Mouse (Mus musculus) testis, adult 2 months (tissue): Measurements from ENCODE around the gene Cbx1. TPM values are rescaled to one million over a fixed set of nuclear protein-coding genes. Genes with fewer than 3 reads are reported as not detected.

Experiments used
- H3K27ac ChIP-seq: fragments of 200-500 bp; 2 replicates; pipeline ENCODE4 v1.5.1; 2012; ENCODE audit warnings: low read depth, low read length; ENCODE audit not compliant: control insufficient read depth, insufficient read depth
- H3K27me3 ChIP-seq: fragments of 200-500 bp; 2 replicates; pipeline ENCODE4 v1.6.1; 2012; ENCODE audit warnings: mild to moderate bottlenecking, low read length, moderate library complexity; ENCODE audit not compliant: control insufficient read depth, insufficient read depth
- H3K36me3 ChIP-seq: fragments of 200-500 bp; 2 replicates; pipeline ENCODE4 v1.6.1; 2012; ENCODE audit warnings: mild to moderate bottlenecking, low read length; ENCODE audit not compliant: control insufficient read depth, insufficient read depth
- H3K4me1 ChIP-seq: fragments of 200-500 bp; 2 replicates; pipeline ENCODE4 v1.6.1; 2012; ENCODE audit warnings: low read length; ENCODE audit not compliant: control insufficient read depth, insufficient read depth
- H3K4me3 ChIP-seq: fragments of 200-500 bp; 2 replicates; pipeline ENCODE4 v1.5.1; 2012; ENCODE audit warnings: low read depth, mild to moderate bottlenecking, low read length, moderate library complexity, mixed read lengths; ENCODE audit not compliant: control insufficient read depth
- CTCF ChIP-seq: fragments of 200-500 bp; IDR thresholded peaks from 2 replicates; pipeline ENCODE4 v1.5.1; 2012; ENCODE audit warnings: low read depth, mild to moderate bottlenecking, inconsistent platforms, low read length, moderate library complexity; ENCODE audit not compliant: control insufficient read depth, insufficient read depth, insufficient replicate concordance
- POLR2A ChIP-seq: fragments of 200-500 bp; IDR thresholded peaks from 2 replicates; pipeline ENCODE4 v1.6.1; 2012; ENCODE audit warnings: low read depth, mild to moderate bottlenecking, inconsistent platforms, low read length, moderate library complexity; ENCODE audit not compliant: control insufficient read depth
- polyA plus RNA-seq: library from polyadenylated mRNA; depleted of rRNA; stranded (reverse); fragments of >200 nt; gene quantifications from 2 replicates; pipeline ENCODE4 v1.2.3, GENCODE M21; 2012

The Cbx1 gene
- polyA plus RNA-seq, 1 experiment, result 16.6 TPM

DNA sequence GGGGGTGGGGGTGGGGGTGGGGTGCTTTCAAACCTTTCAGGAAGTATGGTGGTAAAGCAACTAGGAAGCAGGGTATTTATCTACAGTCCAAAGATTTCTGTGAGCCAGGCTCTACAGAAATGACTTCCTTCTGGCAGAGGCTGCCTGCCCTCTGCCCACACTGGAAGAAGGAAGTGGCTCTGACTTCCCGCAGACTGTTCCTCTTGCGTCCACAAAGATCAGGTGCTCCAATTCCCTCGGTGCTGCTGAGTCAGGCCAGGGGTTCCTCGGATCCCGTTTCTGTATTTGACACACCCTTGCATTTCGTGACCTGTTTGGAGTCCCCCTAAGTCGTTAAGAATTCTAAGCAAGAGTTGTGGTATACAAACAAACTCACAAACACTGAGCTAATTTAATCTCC lies 23.3 kb upstream of the Cbx1 start:
- H3K36me3 ChIP-seq, result peaks cover 1% of the 10 kb centered on the region; the same call in 1 of the 2 replicates
- no peaks in the 10 kb centered on the region for H3K4me1 ChIP-seq
- no peak overlapping the region for H3K4me3 ChIP-seq
- H3K27me3 ChIP-seq, result no peaks in the 10 kb centered on the region
- no peak for TF ChIP-seq POLR2A
- TF ChIP-seq CTCF, result no peak
- no peak overlapping the region for H3K27ac ChIP-seq

- Histone ChIP-seq H3K4me1 (no peaks in the 10 kb centered on the region), H3K4me3 (no peak overlapping the region), H3K27ac (no peak overlapping the region), H3K27me3 (no peaks in the 10 kb centered on the region), H3K36me3 (peaks cover 1% of the 10 kb centered on the region; the same call in 1 of the 2 replicates)
- TF ChIP-seq POLR2A (no peak), CTCF (no peak)
Measured at GRCm38 (mm10) chr11:96766555-96766954, 22.4 kb upstream of the Cbx1 start.

GRCm38 (mm10) chr11:96767096-96767495 lies 21.8 kb upstream of the Cbx1 start:
- TF ChIP-seq POLR2A (no peak), CTCF (no peak)
- H3K27ac ChIP-seq, result no peak overlapping the region
- no peaks in the 10 kb centered on the region for H3K4me1 ChIP-seq
- H3K4me3 ChIP-seq, result no peak overlapping the region
- H3K27me3 ChIP-seq, result no peaks in the 10 kb centered on the region
- H3K36me3 ChIP-seq, result peaks cover 3% of the 10 kb centered on the region; the same call in 1 of the 2 replicates

DNA sequence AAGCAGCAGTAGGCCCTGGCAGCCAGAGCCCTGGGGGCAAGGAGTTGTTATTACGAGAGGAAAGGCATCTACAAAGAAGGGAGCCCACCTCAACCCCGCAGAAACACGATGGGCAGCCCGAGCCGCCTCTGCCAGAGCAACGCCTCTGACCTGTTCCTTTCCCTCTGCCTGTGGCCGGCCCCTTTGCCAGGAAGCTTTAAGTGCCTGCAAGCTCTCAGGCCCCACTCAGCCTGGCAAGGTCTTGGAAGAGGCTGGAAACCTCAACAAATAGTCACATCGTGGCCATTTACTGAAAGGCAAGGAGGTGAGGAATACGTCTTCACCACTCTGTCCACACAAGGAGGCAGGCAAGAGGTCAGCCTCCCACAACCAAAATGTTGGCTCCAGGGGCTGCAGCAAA lies 20.7 kb upstream of the Cbx1 start:
- TF ChIP-seq POLR2A, result 0 out of 2 replicates have a peak, but pooled peaks have one; percentile 1
- TF ChIP-seq CTCF, result no peak
- Histone ChIP-seq H3K4me3 (no peak overlapping the region), H3K27me3 (no peaks in the 10 kb centered on the region), H3K4me1 (no peaks in the 10 kb centered on the region), H3K27ac (no peak overlapping the region), H3K36me3 (peaks cover 3% of the 10 kb centered on the region; the same call in 1 of the 2 replicates)

DNA sequence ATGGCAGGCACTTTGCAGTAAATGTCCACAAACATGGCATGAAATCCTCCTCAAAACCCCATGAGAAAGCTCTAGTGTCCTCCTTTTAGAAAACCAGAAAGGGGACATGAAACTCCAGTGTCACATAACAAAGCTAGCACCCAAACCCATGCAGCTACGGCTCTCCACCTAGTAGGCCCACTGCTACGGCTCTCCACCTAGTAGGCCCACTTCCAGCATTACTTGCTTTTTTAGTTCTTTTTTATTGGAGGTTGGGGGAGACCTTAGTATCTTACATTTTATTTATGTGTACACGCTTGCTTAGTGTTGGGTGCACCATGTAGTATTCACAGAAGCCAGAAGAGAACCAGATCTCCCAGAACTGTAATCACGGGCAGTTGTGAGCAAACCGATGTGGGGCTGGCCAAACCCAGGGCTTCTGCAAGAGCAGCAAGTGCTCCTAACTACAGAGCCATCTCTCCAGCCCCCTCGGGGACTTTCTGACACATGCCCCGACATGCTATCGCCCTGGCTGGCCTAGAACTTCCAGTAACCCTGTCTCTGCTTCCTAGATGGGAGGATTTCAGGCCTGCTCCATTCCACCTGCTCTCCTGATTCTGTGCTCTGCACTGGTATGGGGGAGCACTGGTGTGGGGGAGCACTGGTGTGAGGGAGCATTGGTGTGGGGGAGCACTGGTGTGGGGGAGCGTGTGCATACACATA lies 17.5 kb upstream of the Cbx1 start:
- H3K36me3 ChIP-seq, result peaks cover 3% of the 10 kb centered on the region; the same call in 1 of the 2 replicates

DNA sequence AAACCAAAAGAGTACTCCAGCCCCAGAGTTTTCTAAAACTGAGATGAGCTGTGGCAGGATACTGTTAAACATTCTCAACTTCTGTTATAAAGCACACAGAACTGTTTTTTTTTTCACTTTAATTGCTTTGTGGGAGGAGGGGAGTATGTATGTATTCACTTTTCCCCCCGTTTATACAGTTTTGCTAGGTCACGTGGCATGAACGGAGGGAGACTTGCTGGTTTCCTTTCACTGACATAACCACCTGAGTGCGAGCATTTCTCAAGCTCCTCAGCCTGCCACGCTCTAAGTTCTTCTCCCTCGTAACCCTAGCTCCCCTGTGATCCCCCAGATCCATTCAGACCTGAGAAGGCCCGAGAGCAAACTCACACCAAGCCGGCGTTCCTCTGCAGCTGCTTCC lies 16.5 kb upstream of the Cbx1 start:
- Histone ChIP-seq H3K27me3 (no peaks in the 10 kb centered on the region), H3K4me3 (no peak overlapping the region), H3K4me1 (peaks cover 6% of the 10 kb centered on the region), H3K27ac (no peak overlapping the region), H3K36me3 (peaks cover 3% of the 10 kb centered on the region; the same call in 1 of the 2 replicates)
- TF ChIP-seq POLR2A (no peak), CTCF (no peak)

More for the DNA sequence above, 17.5 kb upstream of the Cbx1 start:
- H3K4me3 ChIP-seq, result no peak overlapping the region
- H3K27ac ChIP-seq, result no peak overlapping the region
- peaks cover under 1% of the 10 kb centered on the region; the same call in 1 of the 2 replicates for H3K4me1 ChIP-seq
- no peak for TF ChIP-seq CTCF
- TF ChIP-seq POLR2A, result no peak
- H3K27me3 ChIP-seq, result no peaks in the 10 kb centered on the region

GRCm38 (mm10) chr11:96774536-96774935 lies 14.4 kb upstream of the Cbx1 start:
- peaks cover 3% of the 10 kb centered on the region; the same call in 1 of the 2 replicates for H3K36me3 ChIP-seq

More at GRCm38 (mm10) chr11:96774536-96774935, 14.4 kb upstream of the Cbx1 start:
- Histone ChIP-seq H3K27me3 (no peaks in the 10 kb centered on the region), H3K4me1 (peaks cover 6% of the 10 kb centered on the region), H3K4me3 (no peak overlapping the region), H3K27ac (no peak overlapping the region)
- TF ChIP-seq POLR2A, result no peak
- no peak for TF ChIP-seq CTCF
